Mouse (Mus musculus): Measurements from ENCODE around the gene Hpd.

Hpd gene

DNA sequence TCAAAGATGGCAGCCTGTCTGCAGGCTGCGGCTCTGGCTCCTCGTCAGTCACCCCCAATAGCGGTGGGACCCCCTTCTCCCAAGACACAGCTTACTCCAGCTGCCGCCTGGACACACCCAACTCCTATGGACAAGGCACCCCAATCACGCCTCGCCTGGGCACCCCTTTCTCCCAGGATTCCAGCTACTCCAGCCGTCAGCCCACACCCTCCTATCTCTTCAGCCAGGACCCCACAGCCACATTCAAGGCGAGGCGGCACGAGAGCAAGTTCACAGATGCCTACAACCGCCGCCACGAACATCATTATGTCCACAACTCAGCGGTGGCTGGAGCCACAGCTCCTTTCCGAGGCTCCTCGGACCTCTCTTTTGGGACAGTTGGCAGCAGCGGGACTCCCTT is 35.0 kb downstream of the Hpd start:
- no peak for DNase-seq (ENCODE audit: low read depth, low spot score)

DNA sequence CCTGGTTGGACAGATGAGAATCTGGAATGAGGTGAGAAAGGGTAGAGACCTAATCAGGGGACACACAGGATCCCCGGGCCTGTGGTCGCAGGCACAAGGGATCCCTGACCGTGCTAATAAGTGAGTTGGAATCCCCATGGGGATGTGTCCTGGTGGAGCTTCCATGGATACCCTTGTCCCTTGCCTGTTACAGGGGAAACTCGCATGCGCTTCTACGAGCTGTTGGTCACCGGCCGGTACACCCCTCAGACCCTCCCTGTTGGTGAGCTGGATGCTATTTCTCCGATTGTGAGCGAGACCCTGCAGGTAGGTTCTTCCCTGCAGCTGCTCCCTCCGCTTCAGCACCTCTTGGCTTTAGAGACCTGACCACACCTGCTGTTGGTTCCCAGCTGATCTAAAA is 36.2 kb downstream of the Hpd start:
- DNase-seq (ENCODE audit: low read depth, low spot score) = no peak

DNA sequence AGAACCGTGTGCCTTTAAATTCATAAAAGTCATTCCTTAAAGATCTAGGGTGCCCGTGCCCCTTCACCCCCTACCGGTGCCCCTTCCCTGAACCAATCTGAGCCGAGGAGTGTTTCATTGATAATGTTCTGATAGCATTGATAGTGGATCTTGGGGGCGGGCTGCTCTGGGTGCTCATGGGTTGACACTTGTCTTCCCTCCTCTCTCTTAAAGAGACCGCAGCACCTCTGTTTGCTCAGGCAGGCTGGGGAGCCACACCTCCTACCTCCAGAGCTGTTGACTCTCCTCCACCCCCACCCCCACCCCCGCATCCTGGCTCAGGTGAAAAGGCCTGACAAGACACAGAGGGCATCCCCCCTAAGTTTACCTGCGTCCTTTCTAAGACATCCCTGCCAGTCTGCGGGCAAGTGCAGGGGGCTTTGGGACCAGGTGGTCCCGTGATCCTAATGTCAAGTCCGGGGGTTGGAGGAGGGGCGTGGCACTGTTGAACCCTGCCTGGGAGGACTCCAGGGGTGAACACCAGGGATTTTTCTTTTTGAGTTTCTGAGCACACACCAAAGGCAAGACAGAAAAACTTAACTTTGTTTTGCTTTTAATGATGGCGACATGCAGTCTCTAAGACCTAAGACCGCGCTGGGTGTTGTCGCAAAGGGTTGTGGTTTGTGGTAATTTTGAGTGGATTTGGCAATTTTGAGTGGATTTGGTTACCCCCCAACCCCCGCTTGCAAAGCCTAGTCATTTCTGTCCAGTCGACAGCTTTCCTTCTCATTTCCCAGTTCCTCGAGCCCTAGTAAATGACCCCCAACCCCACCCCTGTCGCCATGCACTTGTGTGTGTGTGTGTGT is 37.6 kb downstream of the Hpd start:
- DNase-seq (ENCODE audit: low read depth, low spot score) = no peak

DNA sequence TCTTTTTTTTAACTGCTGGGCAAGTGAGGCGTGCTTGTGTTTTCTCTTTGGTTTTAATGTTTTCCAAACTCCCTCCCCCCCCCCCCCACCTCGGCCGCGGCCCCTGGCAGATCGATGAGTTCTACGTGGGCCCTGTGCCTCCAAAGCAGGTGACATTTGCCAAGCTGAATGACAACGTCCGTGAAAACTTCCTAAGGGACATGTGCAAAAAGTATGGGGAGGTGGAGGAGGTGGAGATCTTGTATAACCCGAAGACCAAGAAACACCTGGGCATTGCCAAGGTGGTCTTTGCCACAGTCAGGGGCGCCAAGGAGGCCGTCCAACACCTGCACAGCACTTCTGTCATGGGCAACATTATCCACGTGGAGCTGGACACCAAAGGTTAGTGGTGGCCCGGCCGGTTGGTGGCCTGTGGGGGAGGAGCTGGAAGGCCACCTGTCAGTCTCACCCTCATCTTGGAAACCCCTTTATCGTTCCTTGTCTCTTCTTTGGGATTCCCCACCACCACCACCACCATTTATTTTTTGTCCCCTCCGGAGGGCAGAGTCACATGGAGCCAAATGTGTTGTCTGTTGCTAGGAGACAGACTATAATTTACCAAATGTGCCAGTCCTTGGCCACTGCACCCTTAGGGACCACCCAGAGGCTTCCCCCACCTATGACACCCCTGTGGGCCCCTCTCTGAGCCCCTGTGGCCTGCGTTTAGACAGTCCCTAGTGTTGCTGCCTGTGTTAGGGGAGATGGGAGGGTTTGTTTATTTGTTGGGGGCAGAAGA is 38.4 kb downstream of the Hpd start:
- no peak for DNase-seq (ENCODE audit: low read depth, low spot score)

DNA sequence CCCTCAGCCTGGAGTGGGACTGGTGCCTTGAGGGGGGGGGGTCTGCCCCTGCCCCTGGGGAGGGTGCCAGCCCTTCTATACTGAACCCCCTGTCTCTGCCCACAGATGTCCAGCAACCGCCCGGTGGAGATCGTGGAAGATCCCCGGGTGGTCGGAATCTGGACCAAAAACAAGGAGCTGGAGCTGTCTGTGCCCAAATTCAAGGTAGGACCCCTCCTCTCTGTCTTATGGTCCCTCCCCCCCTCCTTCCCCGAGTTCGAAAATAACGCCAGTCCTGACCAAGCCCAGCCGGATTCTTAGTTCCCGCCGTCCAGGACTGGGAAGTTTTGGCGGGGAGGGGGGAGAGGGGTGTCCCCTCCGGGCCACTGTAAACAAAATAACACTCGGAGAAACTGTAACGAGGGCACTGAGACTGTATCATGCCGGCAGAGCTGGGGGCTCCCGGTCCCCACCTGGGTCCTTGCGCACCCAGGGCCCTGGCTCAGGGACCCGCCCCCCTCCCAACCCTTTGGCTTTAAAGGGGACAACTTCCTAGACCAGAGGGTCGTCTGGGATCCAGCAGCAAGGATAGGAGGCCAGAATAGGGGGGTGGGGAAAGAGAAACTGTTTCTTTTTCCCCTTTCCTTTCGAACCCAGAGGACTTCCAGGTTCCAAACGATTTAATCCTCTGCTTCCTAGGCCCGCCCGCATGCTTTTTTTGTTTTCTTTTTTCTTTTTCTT is 39.1 kb downstream of the Hpd start:
- no peak for DNase-seq (ENCODE audit: low read depth, low spot score)

DNA sequence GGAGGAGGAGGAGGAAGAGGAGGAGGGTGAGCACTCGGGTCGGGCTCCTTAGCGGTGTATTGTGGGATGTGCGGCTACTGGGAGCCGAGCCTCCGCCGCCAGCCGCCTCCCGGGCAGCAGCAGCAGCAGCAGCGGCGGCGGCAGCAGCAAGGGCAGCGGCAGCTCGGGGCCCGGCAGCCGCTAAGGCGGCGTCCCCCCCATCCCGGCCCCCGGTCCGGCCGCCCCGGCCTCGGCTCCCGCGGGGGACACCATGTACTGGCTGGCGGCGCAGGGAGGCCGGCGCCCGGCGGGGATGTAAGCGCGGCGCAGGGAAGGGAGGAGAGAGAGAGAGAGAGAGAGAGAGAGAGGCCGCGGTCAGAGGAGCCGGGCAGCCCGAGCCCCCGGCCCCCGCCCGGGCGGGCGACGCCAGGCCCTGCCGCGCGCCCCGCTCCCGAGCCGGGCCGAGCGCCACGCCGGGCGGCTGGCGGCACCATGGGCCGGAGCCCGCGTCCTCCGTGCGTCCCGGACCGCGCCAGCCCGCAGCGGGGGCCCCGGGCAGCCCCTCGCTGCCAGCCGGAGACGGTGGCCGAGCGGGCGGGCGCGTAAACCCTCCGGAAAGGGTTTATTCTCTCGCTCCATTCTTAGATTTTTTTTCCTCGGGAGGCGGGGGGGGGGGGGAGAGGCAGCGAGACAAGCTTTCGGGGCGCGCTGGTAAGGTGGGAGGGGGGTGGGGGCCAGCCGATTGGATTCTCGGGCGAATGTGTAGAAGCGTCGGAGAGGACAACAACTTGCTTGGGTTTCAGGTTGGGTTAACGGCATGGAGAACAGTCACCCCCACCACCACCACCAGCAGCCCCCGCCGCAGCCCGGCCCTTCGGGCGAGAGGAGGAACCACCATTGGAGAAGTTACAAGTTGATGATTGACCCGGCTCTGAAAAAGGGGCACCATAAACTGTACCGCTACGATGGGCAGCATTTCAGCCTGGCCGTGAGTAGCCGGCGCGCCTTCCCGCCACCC is 40.1 kb downstream of the Hpd start, which contains the start of gene Setd1b:
Gene Setd1b, plus strand, starts transcription at position 33 of the 997 bp plus-strand sequence.
- peak; percentile 68 for DNase-seq (ENCODE audit: low read depth, low spot score)

DNA sequence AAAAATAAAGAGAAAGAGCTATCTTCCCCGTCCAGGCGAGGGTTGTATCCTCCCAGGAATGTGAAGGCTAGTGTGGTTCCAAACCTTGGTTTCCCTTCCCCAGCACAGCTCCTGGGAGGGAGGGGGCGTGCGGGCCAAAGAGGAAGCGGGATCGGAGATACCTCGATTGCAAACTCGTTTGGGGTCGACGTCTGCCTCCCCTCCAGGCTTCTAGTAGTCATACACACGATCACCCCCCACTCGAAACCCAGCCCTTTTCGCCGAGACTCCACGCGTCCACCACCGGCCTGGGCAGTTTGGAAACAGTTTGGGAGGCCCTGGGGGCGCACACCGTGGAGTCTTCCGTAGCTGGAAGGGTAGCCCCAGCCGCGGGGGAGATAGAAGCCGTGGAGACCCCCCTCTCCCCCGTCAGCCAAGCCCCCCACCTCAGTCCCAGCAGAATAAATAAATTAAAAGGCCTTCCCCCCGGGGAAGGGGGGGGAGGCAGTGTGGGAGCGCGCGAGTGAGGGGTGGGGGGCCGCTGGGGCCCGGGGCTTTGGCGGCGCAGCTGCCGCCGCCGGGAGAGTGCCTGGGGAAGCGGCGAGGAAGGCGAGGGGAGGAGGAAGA is 40.9 kb downstream of the Hpd start:
- peak; percentile 40 for DNase-seq (ENCODE audit: low read depth, low spot score)

DNA sequence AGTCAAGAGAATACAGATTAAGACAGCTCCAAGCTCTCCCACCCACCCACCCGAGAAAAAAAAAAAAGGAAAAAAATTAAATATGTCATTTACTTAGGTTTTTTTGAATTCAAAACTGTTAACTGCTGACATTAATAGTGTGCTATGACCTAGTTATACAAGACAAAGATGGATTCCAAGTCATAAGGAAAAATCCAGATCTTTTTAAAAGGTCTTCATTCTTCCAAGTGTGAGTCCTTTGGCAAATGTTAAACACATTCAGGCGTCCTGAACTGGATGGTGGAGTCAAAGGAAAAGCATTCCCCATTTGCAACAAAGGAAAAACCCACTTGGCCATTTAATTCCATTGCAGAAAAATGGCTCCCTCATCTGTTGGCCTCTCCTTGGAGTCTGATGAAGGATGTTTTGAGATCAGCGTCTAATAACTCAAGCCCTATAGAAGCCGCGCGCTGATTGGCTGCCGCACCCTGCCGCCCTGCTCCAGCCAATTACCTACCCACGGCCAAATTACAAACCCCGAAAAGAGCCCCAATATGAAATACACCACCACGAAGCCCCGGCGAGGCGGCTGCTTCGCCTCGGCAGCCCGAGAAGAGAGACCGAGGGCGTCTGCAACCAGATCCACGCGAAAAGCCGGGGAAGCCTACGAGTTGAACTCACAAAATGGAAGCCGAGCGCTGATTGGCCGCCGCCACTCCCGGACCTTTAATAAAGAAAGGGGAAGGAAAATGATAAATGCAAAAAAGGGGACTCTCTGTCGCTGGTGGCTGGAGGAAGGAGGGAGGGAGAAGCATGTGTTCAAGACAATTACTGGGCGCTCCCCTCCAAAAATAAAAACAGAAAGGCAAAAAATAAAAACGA is 41.6 kb downstream of the Hpd start:
- peak; percentile 94 for DNase-seq (ENCODE audit: low read depth, low spot score)

DNA sequence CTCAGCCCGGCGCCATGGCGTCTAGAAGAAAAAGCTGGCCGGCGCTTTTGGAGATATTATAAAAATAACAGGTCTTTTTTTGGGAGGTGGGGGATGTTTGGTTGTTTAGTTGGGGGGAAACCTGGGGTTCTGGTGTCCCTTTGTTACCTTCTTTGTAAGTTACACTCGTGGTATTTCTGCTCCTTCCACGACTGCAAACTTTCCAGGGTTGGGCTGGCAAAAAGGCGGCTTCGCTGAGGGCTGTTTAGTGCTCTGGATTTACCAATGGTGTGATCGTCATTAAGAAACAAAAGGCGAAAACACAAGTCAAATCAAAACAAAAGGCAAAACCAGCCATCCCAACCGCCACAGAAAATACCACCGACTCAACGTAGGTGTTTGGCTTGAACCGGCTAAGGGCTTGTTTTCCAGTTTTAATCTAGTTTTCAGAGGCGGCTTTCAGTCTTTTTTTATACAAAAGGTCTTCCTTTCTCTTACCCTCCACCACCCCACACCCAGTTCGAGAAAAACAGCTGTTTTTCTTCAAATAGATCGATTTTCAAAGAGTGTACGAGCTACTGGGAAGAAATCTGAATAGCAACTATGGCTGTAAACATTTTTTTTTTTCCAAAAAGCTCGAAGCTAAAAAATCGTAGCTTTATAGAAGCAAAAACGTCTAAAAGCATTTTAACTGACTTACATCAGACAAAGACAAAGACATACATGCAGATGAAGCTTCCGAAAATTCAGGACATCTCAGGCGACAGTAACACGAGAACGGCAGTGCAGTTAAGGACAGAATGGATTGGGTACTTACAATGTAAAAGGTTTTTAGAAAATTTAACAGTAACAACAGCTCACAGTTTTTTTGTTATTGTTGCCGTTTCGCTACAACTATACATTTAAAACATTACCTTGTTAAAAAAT is 42.6 kb downstream of the Hpd start:
- DNase-seq (ENCODE audit: low read depth, low spot score) = no peak

DNA sequence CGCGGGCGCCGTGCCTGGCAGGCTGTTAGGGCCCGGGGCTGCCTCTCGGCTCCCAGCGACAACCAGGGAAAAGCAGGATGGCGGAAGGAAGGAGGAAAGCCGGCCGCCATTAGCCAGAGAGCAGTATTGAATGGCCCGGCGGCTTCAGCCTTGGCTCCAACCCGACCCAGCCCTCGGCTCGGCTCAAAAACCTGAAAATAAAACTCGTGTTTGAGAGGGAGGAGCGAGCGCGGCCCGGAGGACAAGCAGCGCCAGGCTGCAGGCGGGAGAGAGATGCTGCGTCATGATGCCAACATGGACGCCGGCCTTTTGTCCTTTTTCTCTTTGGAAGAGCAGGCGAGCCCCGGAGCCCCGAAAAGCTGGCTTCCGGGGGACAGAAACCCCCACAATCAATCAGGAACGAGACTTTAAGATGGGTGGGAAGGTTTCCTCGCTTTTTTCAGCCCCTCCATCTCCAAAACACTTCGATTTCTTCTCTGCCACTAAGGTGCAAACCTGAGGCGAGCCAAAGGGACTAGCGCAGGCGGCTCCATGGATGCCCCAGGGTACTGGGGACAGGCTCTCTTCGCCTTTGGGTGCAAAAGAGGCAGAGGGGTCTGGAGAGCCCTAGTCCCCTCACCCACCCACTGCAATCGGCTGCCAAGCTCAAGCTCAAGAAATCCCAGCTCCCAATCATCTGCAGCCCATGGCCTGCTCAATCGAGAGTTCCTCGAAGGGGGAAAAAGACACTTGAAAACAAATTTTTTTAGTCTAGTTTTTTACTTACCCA is 43.4 kb downstream of the Hpd start:
- DNase-seq (ENCODE audit: low read depth, low spot score) = peak; percentile 94

DNA sequence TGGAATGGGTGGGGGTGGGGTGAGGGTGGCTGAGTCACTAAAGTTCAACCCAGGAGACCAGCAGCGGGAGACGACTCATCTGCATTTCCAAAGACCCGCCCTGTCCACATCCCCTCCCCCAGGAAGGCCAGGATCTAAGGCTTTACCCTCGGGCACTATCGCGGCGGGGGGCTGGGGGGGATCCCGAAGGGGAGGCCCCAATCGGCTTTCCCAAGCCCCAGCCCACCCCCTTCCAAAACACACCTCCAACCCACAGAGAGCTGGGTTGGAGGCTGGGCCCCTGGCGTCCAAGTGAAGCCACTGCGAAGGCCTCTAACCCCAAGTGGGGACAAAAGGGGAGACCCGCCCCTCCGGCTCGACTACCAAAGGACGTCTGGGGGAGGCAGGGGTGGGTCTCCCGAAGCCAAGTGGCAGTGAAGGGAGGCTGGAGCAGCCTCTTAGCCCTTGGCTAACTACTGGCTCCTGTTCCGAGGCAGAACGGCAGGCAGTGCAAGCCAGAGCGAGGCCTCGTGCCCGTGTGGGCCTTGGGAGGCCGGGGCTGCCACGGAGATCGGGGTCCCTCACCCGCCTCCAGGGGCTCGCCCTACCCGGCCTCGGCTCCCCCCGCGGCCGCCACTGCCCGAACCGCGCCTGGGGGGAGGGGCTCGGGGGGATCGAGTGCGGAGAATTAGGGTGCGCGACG is 44.2 kb downstream of the Hpd start:
- DNase-seq (ENCODE audit: low read depth, low spot score) = peak; percentile 90

DNA sequence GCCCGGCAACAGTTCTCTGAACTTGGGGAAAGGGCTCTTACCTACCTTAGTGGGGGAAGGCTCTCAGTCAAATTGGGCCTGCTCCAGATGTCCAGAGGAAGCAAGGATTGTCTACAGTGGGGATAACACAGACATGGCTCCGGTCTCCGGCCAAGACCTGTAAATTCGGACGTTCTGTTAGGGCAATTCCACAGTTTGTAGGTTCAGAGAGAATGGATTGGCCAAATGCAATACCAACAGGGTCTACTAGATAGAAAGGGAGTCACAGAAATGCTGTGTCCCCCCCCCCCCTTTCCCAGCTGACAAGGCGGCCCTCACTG is 44.7 kb downstream of the Hpd start:
- DNase-seq (ENCODE audit: low read depth, low spot score) = no peak

DNA sequence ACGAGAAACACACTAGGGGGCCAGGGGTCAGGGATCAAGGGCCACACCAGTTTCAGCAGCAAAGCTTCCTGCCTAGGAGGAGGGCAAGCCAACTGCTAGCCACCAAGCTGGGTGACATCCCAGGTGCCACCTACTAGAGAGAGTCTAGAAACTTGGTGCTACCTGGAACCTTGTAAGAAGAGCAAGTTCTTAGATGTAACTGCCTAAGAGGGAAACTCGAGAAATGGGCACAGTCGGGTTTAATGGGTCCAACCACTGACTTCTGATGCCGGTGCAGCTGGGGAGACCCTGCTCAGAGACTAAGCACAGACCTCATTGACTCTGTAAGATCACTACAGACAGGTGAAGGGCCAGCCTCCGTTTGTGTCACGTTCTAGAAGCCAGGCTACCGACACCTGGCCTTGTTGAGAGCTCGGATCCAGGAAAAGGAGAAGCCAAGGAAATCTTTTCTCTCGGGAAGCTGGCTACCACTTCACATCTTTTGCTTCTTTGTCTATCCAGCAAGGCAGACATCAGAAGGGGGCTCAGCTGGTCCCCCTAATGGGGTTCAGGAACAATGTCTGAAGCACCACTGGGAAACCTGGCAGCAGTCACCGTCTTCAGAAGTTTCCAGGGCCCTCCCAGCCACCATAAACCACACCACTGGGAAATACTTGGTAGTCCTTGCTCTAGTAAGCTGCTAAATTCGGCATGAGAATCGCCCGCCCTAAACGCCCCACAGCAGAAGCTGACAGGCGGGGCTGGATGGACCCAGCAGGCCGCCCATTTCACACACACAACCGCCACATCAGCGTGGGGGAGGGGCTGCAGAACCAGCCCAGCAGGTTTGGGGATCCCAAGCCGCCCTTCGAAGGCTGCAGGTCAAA is 45.2 kb downstream of the Hpd start:
- peak; percentile 94 for DNase-seq (ENCODE audit: low read depth, low spot score)

DNA sequence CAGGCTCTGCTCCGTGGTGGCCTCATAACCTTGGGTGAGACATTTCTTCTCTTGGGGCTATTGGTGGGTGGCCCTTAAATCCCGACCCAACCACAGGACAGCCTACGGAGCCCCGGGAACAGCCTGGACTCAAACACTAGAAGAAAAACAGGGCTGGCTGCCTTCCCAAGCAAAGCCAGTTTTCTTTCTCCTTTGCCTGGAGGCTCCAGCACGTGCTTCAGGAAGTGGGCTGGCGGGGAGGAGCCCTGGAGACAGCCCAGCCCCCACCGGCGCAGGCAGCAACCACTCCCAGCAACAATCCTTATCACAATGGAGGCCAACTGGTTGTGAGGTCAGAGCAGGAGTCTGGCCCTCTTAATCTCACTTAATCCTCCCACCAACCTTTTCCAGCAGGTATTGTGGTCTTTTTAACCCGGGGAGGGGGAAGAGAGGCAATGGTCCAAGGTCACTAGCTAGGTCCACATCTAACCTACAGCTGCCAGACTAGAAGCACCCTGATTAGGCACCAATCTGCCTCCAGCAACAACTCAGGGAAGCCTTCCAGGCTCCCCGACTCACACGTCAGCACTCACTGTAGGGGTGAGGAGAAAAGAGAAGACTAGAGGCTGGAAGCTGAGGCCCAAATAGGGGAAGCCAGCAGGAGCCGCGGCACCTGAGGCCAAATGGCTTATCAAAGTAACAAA is 46.0 kb downstream of the Hpd start:
- DNase-seq (ENCODE audit: low read depth, low spot score) = peak; percentile 92

DNA sequence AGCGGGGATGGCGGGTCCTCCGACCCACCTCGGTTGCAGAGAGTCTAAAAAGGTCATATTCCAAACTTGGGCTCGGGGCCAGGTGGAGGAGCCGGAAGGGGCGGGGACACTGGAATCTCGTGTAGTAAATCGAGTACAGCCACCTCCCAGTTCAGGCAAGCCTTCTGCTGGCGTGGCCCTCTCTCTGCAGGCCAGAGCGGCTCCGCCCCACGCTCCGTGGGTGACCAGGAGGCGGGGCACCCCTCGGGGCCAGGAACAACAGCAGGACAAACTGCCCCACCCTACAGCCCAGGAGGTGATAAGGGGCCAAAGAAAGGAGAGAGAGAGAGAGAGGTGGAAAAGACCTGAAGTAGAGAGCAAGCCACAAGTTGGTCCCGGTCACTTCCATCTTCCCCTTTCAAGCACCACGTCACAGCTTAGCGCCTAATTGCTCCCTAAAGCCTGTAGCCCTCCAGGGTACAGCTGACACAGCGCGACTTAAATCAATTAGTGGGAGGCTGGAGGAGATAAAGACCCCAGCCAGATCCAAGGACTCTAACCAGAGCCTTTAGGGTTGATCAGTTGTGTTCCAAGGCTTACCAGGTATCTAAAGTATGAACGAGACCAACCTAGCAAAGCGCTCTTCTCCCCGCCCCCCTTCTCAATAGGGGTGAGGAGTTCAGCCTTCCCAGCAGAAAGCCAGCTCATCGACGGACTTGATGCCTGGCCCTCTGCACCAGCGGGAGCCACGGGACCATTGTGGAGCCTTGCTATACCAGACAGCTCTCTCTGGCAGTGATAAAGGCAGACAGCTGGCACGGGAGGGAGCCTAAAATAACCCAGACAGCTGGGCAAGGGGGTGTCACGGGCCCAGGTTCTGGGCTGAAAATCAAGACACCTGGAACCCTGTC is 46.8 kb downstream of the Hpd start:
- peak; percentile 94 for DNase-seq (ENCODE audit: low read depth, low spot score)
